Mouse (Mus musculus) embryo, embryonic 10.5 days (tissue): ENCODE results near the gene Stxbp4.
A peak's percentile ranks its signal among the peaks of the same experiment; 100 is the strongest.

Experiments
- DNase-seq: peaks from one replicate; pipeline ENCODE4 v3.0.0-alpha.2; 2015; ENCODE audit warnings: low spot score

The Stxbp4 gene

GRCm38 (mm10) chr11:90650231-90650885 lies 12.5 kb upstream of the Stxbp4 start:
- DNase-seq = no peak

- no peak for DNase-seq
Measured at GRCm38 (mm10) chr11:90649777-90650176, 11.9 kb upstream of the Stxbp4 start.

- peak; percentile 52 for DNase-seq
Measured at GRCm38 (mm10) chr11:90638312-90638830, 487 bp upstream of the Stxbp4 start.

GRCm38 (mm10) chr11:90634661-90635060 lies 3.2 kb downstream of the Stxbp4 start:
- DNase-seq = no peak

- DNase-seq = no peak
Measured at GRCm38 (mm10) chr11:90632480-90632879, 5.4 kb downstream of the Stxbp4 start.

- DNase-seq = no peak
Measured at GRCm38 (mm10) chr11:90627751-90628150, 10.1 kb downstream of the Stxbp4 start.

- DNase-seq = no peak
Measured at GRCm38 (mm10) chr11:90625174-90625573, 12.7 kb downstream of the Stxbp4 start.

- peak; percentile 78 for DNase-seq
Measured at GRCm38 (mm10) chr11:90623477-90623876, 14.4 kb downstream of the Stxbp4 start.

- DNase-seq = no peak
Measured at GRCm38 (mm10) chr11:90622500-90622899, 15.4 kb downstream of the Stxbp4 start.

GRCm38 (mm10) chr11:90622044-90622443 lies 15.8 kb downstream of the Stxbp4 start:
- no peak for DNase-seq

GRCm38 (mm10) chr11:90616431-90616830 lies 21.5 kb downstream of the Stxbp4 start:
- peak; percentile 51 for DNase-seq

GRCm38 (mm10) chr11:90614743-90615142 lies 23.1 kb downstream of the Stxbp4 start:
- no peak for DNase-seq

GRCm38 (mm10) chr11:90612118-90612517 lies 25.8 kb downstream of the Stxbp4 start:
- peak; percentile 17 for DNase-seq

GRCm38 (mm10) chr11:90603066-90603465 lies 34.8 kb downstream of the Stxbp4 start:
- DNase-seq = no peak

GRCm38 (mm10) chr11:90595826-90596225 lies 42.1 kb downstream of the Stxbp4 start:
- DNase-seq = no peak

- no peak for DNase-seq
Measured at GRCm38 (mm10) chr11:90590996-90591395, 46.9 kb downstream of the Stxbp4 start.

GRCm38 (mm10) chr11:90586203-90586602 lies 51.7 kb downstream of the Stxbp4 start:
- no peak for DNase-seq

GRCm38 (mm10) chr11:90585754-90586153 lies 52.1 kb downstream of the Stxbp4 start:
- no peak for DNase-seq

- no peak for DNase-seq
Measured at GRCm38 (mm10) chr11:90577057-90577780, 60.7 kb downstream of the Stxbp4 start.

GRCm38 (mm10) chr11:90576282-90576972 lies 61.5 kb downstream of the Stxbp4 start:
- no peak for DNase-seq

GRCm38 (mm10) chr11:90575491-90576048 lies 62.3 kb downstream of the Stxbp4 start:
- no peak for DNase-seq

GRCm38 (mm10) chr11:90570646-90571259 lies 67.1 kb downstream of the Stxbp4 start:
- no peak for DNase-seq
